In the genomic region with DNA sequence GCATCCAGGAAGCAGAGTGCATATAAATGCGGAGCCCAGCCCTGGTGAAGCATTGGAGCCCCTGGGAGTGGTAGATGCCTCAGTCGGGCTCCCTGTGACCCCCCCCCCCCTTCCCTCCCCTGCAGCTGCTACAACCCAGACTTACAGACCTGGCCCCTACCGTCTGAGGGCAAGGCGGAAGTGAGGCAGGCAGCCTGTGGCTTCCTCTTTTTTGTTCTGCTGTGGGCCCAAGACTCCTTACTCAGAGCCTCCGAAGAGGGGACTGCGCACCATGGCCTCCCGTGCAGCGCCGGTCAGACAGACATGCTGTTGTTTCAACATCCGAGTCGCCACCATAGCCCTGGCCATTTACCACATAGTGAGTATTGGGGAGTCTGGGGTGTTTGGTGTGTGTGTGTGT, we compare ENCODE assay signal across 8 mouse cellular contexts. TPM values are rescaled to one million over a fixed set of nuclear protein-coding genes. Genes with fewer than 3 reads are reported as not detected.
DNase-seq lines count a peak whose midpoint lies in the region; TF ChIP-seq lines count a peak whose summit lies in the region.

Gene Laptm5 (plus strand): TSS at position 49 of the 400 bp plus-strand sequence.

- peak within 1 kb of the TSS; percentile 18; the same call in 1 of the 2 replicates for H3K4me3 ChIP-seq in kidney, adult 2 months (ENCODE audit: insufficient read depth, low read depth, low read length)
- no peak within 1 kb of the TSS for H3K4me3 ChIP-seq in embryonic facial prominence, embryonic 10.5 days

- TF ChIP-seq POLR2A in kidney, adult 2 months (IDR thresholded peaks at IDR 0.05; ENCODE audit: low read depth, low read length), result no peak

- H3K27me3 ChIP-seq in kidney, adult 2 months (replicated peaks; ENCODE audit: control insufficient read depth, insufficient read depth, low read length), result no peaks in the 10 kb centered on the region
- no peaks in the 10 kb centered on the region for H3K27me3 ChIP-seq in embryonic facial prominence, embryonic 10.5 days (replicated peaks; ENCODE audit: low read depth, poor library complexity, severe bottlenecking)

- DNase-seq in kidney, adult 2 months, result no peak
- no peak for DNase-seq in kidney, postnatal 25 days
- no peak for DNase-seq in embryonic facial prominence, embryonic 10.5 days (ENCODE audit: low spot score)
- DNase-seq in heart, postnatal 10 days, result peak; percentile 26 to 35
- DNase-seq in layer of hippocampus, postnatal 36 days, result no peak
- DNase-seq in lung, postnatal 4 days, result peak; percentile 69 to 73
- DNase-seq in spleen, postnatal 4 days (ENCODE audit: low spot score in 2 of 2), result peak; percentile 72 to 82
- DNase-seq in cerebellum, adult 9-11 months, result no peak

- intact Hi-C loops in heart, postnatal 10 days (cut with DNase I), result no loop called here

- no peaks in the 10 kb centered on the region for H3K9me3 ChIP-seq in embryonic facial prominence, embryonic 10.5 days

- no peak within 1 kb of the TSS for H3K27ac ChIP-seq in kidney, adult 2 months (ENCODE audit: insufficient read depth, low read depth, low read length)
- H3K27ac ChIP-seq in embryonic facial prominence, embryonic 10.5 days (replicated peaks), result peak within 1 kb of the TSS; percentile 48

- WGBS in kidney, adult 2 months, result 73% methylated on average over 11 of the region's 11 CpGs
- WGBS in embryonic facial prominence, embryonic 10.5 days, result 66% methylated on average over 11 of the region's 11 CpGs

- no peak for TF ChIP-seq CTCF in kidney, adult 2 months (conservative IDR thresholded peaks at IDR 0.05; ENCODE audit: insufficient read depth, insufficient read length, low read depth, low read length)

- no peaks in the 10 kb centered on the region for H3K4me1 ChIP-seq in kidney, adult 2 months (ENCODE audit: control insufficient read depth, insufficient read depth, low read length)
- peaks cover 54% of the 10 kb centered on the region for H3K4me1 ChIP-seq in embryonic facial prominence, embryonic 10.5 days

- no peaks in the 10 kb centered on the region for H3K36me3 ChIP-seq in kidney, adult 2 months (ENCODE audit: control insufficient read depth, insufficient read depth, low read length)
- no peaks in the 10 kb centered on the region for H3K36me3 ChIP-seq in embryonic facial prominence, embryonic 10.5 days (replicated peaks)

RNA-seq across cellular contexts. Expression of gene Laptm5, which starts in this region (rescaled TPM):
- 35.6 and 79.8 TPM in 2 replicates for polyA plus RNA-seq in kidney, adult 2 months (2012; rRNA removed)
- 13.0 and 16.4 TPM in 2 replicates for polyA plus RNA-seq in embryonic facial prominence, embryonic 10.5 days (2016; fragmentation: Nextera tagmentation; extraction: Ambion mirVana)
- 10 to 100 TPM; 13.9 to 16.9 TPM for total RNA-seq in heart, postnatal 10 days (2021)
- total RNA-seq in layer of hippocampus, postnatal 36 days (2021), result 10 to 100 TPM; 30.3 to 31.0 TPM

Comparison
In these comparisons a context has a peak if more than half of its experiments do, and no peak if none do; other contexts are left out.
1. DNase-seq: peak in heart, postnatal 10 days (2 of 2), lung, postnatal 4 days (2 of 2) and spleen, postnatal 4 days (2 of 2); none in kidney, adult 2 months (single experiment), kidney, postnatal 25 days (0 of 2), embryonic facial prominence, embryonic 10.5 days (single experiment), layer of hippocampus, postnatal 36 days (0 of 2) and cerebellum, adult 9-11 months (single experiment).